Mouse (Mus musculus): ENCODE data around the gene Pin1rt1. TPM values are rescaled to one million over a fixed set of nuclear protein-coding genes. Genes with fewer than 3 reads are reported as not detected.
A peak's percentile ranks its signal among the peaks of the same experiment; 100 is the strongest.

Pin1rt1 gene
- total and polyA plus RNA-seq, 3 experiments = not detected

DNA sequence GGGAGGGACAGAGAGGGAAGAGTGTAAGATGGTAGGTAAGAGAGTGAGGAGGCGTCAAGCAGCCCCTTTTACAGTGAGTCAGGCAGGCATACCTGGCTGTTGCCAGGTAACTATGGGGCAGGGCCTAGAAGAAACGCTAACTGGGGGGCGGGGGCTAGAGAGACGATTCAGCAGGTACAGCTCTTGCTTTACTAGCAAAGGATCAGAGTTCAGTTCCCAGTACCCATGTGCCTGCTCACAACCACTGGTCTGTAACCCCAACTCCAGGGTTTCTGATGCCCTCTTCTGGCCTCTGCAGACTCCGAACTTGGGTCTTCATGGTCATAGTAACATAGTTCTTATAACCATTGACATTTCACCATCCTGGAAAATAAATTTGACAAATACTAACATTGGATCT, 27.8 kb upstream of the Pin1rt1 start:
- Histone ChIP-seq H3K4me3 (replicated peaks in 1 of 3; ENCODE audit: low read depth in 2 of 3, low read length in 2 of 3, poor library complexity in 1 of 3) (no peak overlapping the region), H3K27ac (ENCODE audit: insufficient read depth, low read depth) (no peak overlapping the region), H3K4me1 (ENCODE audit: control insufficient read depth in 1 of 2, insufficient read depth in 2 of 2) (peaks cover 3 to 11% of the 10 kb centered on the region in 2 experiments), H3K9ac (ENCODE audit: insufficient read depth, low read depth) (no peak overlapping the region), H3K36me3 (replicated peaks in 1 of 2; ENCODE audit: control insufficient read depth in 1 of 2, insufficient read depth in 1 of 2, low read length in 1 of 2) (no peaks in the 10 kb centered on the region), H3K79me2 (replicated peaks; ENCODE audit: control insufficient read depth, extremely low read depth, insufficient read depth, poor library complexity, severe bottlenecking) (no peaks in the 10 kb centered on the region), H3K27me3 (replicated peaks) (no peaks in the 10 kb centered on the region), H3K9me3 (replicated peaks; ENCODE audit: low read length) (no peaks in the 10 kb centered on the region), H3K4me2 (ENCODE audit: insufficient read depth, low read depth, poor library complexity, severe bottlenecking) (no peak overlapping the region)
- dilution Hi-C loops (cut with MboI; ENCODE audit: extremely low pct_ligation_motif_present, extremely low pct_unique_long_range_greater_than_20kb, low sequenced_read_pairs) (no loop called here), in situ Hi-C loops (cut with MboI; ENCODE audit: low pct_ligation_motif_present, low pct_unique_long_range_greater_than_20kb, low sequenced_read_pairs) (loop anchor here (10.0 kb wide), 1 partner anchor 59 kb away; no protein-coding TSS in a partner anchor)
- DNase-seq (ENCODE audit: extremely low read depth) = no peak
- peak in 1 of 2 experiments; percentile 33; a peak in 2 of 4 replicates for TF ChIP-seq CTCF (conservative IDR thresholded peaks at IDR 0.05 in 1 of 2, IDR thresholded peaks at IDR 0.05 in 1 of 2; ENCODE audit: low read depth in 2 of 2, low read length in 2 of 2)
- TF ChIP-seq ZC3H11A (IDR thresholded peaks at IDR 0.05; ENCODE audit: low read depth, low read length) = no peak
- TF ChIP-seq ZNF384 (IDR thresholded peaks at IDR 0.05; ENCODE audit: low read depth, low read length) = no peak
- no peak for TF ChIP-seq MAFK (IDR thresholded peaks at IDR 0.05; ENCODE audit: insufficient replicate concordance, low read length)
- TF ChIP-seq SMC3 (IDR thresholded peaks at IDR 0.05; ENCODE audit: low read depth, low read length) = 0 out of 2 replicates have a peak, but pooled peaks have one; percentile 14
- TF ChIP-seq MAX (IDR thresholded peaks at IDR 0.05; ENCODE audit: low read length) = no peak
- no peak for TF ChIP-seq GABPA (IDR thresholded peaks at IDR 0.05; ENCODE audit: insufficient replicate concordance, low read depth, low read length)
- TF ChIP-seq ZMIZ1 (IDR thresholded peaks at IDR 0.05; ENCODE audit: low read depth, low read length) = no peak
- TF ChIP-seq ETS1 (conservative IDR thresholded peaks at IDR 0.05; ENCODE audit: low read depth, low read length) = no peak
- TF ChIP-seq RAD21 (IDR thresholded peaks at IDR 0.05; ENCODE audit: low read depth, low read length) = peak; percentile 10
- TF ChIP-seq CHD2 (IDR thresholded peaks at IDR 0.05; ENCODE audit: low read length) = no peak
- TF ChIP-seq PAX5 (IDR thresholded peaks at IDR 0.05; ENCODE audit: low read length) = no peak
- TF ChIP-seq HCFC1 (IDR thresholded peaks at IDR 0.05; ENCODE audit: low read depth, low read length) = no peak
- no peak for TF ChIP-seq EP300 (IDR thresholded peaks at IDR 0.05; ENCODE audit: low read length)
- no peak for TF ChIP-seq NELFE (IDR thresholded peaks at IDR 0.05; ENCODE audit: low read depth, low read length)
- TF ChIP-seq MYC (IDR thresholded peaks at IDR 0.05; ENCODE audit: low read depth, low read length) = no peak
- TF ChIP-seq MAZ (IDR thresholded peaks at IDR 0.05; ENCODE audit: low read depth, low read length) = no peak
- no peak for TF ChIP-seq UBTF (IDR thresholded peaks at IDR 0.05; ENCODE audit: low read depth, low read length)
- no peak for TF ChIP-seq NRF1 (IDR thresholded peaks at IDR 0.05; ENCODE audit: low read depth, low read length)
- no peak for TF ChIP-seq E2F4 (IDR thresholded peaks at IDR 0.05; ENCODE audit: insufficient replicate concordance, low read depth, low read length)
- TF ChIP-seq USF2 (conservative IDR thresholded peaks at IDR 0.05; ENCODE audit: low read depth, low read length) = no peak
- TF ChIP-seq CHD1 (IDR thresholded peaks at IDR 0.05; ENCODE audit: low read depth, low read length) = no peak

DNA sequence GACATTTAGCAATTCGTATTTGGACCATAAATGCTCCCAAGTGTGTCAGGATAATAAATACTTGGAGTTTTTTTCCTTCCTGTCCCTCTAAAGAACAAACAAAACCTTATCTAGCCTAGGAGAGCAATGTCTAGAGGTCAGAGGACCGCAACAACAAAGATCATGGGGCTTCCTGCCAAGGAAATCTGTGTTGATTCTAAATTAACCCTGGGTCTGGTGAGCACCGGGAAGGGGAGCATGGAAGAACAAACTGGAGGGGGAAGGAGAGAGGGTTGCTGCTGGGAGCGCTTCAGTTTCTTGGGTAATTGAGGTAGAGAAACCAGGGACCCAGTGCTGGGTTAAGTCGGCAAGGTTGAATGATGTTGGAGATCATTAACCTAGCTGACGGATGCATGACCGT, 27.0 kb upstream of the Pin1rt1 start:
- DNase-seq (ENCODE audit: extremely low read depth) = no peak
- no peak for TF ChIP-seq GABPA (IDR thresholded peaks at IDR 0.05; ENCODE audit: insufficient replicate concordance, low read depth, low read length)
- no peak for TF ChIP-seq KAT2A (IDR thresholded peaks at IDR 0.05; ENCODE audit: insufficient replicate concordance, low read length)
- TF ChIP-seq POLR2AphosphoS2 (IDR thresholded peaks at IDR 0.05; ENCODE audit: low read depth, low read length) = no peak
- TF ChIP-seq POLR2A (IDR thresholded peaks at IDR 0.05; ENCODE audit: low read depth, low read length) = no peak
- no peak for TF ChIP-seq ZKSCAN1 (IDR thresholded peaks at IDR 0.05; ENCODE audit: borderline replicate concordance, low read depth, low read length)
- no peak for TF ChIP-seq ZC3H11A (IDR thresholded peaks at IDR 0.05; ENCODE audit: low read depth, low read length)
- TF ChIP-seq CHD2 (IDR thresholded peaks at IDR 0.05; ENCODE audit: low read length) = no peak
- no peak for TF ChIP-seq USF2 (conservative IDR thresholded peaks at IDR 0.05; ENCODE audit: low read depth, low read length)
- TF ChIP-seq JUN (IDR thresholded peaks at IDR 0.05; ENCODE audit: insufficient read depth, low read depth, low read length) = no peak
- no peak for TF ChIP-seq UBTF (IDR thresholded peaks at IDR 0.05; ENCODE audit: low read depth, low read length)
- TF ChIP-seq BHLHE40 (IDR thresholded peaks at IDR 0.05; ENCODE audit: low read depth, low read length) = no peak
- no peak for TF ChIP-seq CHD1 (IDR thresholded peaks at IDR 0.05; ENCODE audit: low read depth, low read length)
- no peak for TF ChIP-seq EP300 (IDR thresholded peaks at IDR 0.05; ENCODE audit: low read length)
- TF ChIP-seq RAD21 (IDR thresholded peaks at IDR 0.05; ENCODE audit: low read depth, low read length) = no peak
- TF ChIP-seq MAFK (IDR thresholded peaks at IDR 0.05; ENCODE audit: insufficient replicate concordance, low read length) = no peak
- Histone ChIP-seq H3K4me3 (replicated peaks in 1 of 3; ENCODE audit: low read depth in 2 of 3, low read length in 2 of 3, poor library complexity in 1 of 3) (peak overlapping the region in 1 of 3 experiments; percentile 85), H3K9me3 (replicated peaks; ENCODE audit: low read length) (no peaks in the 10 kb centered on the region), H3K36me3 (replicated peaks in 1 of 2; ENCODE audit: control insufficient read depth in 1 of 2, insufficient read depth in 1 of 2, low read length in 1 of 2) (no peaks in the 10 kb centered on the region), H3K79me2 (replicated peaks; ENCODE audit: control insufficient read depth, extremely low read depth, insufficient read depth, poor library complexity, severe bottlenecking) (no peaks in the 10 kb centered on the region), H3K4me1 (ENCODE audit: control insufficient read depth in 1 of 2, insufficient read depth in 2 of 2) (peaks cover 3 to 11% of the 10 kb centered on the region in 2 experiments), H3K9ac (ENCODE audit: insufficient read depth, low read depth) (no peak overlapping the region), H3K4me2 (ENCODE audit: insufficient read depth, low read depth, poor library complexity, severe bottlenecking) (peak overlapping the region; percentile 69), H3K27me3 (replicated peaks) (no peaks in the 10 kb centered on the region), H3K27ac (ENCODE audit: insufficient read depth, low read depth) (no peak overlapping the region)
- dilution Hi-C loops (cut with MboI; ENCODE audit: extremely low pct_ligation_motif_present, extremely low pct_unique_long_range_greater_than_20kb, low sequenced_read_pairs) (no loop called here), in situ Hi-C loops (cut with MboI; ENCODE audit: low pct_ligation_motif_present, low pct_unique_long_range_greater_than_20kb, low sequenced_read_pairs) (loop anchor here (10.0 kb wide), 1 partner anchor 58 kb away; no protein-coding TSS in a partner anchor)

Measured in CH12.LX (cell line).